Mouse (Mus musculus): ENCODE data around the gene Cfap100. TPM values are rescaled to one million over a fixed set of nuclear protein-coding genes. Genes with fewer than 3 reads are reported as not detected.

Gene Cfap100
- polyA plus RNA-seq, 1 experiment from 2014 or later = 0.76 TPM

DNA sequence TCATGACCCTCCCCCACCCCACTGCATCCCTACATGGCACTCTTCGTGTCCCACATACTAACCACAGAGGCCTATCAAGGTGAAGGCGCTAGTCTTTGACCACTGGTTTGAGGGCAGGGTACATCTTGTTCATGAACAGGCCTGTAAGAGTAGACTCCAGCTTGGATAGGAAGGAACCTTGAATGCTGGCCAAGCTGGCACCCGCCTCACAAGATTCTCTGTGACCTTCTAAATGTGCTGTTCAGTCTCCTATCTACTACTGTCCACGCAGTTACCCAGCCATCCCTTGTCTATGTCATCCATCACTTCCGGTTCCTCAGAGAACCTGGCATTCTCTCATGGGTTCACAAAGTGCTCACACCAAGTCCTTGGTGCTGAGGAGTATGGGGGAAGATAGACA lies 65.3 kb downstream of the Cfap100 start:
- no peak for DNase-seq (ENCODE audit: low spot score)
- Histone ChIP-seq H3K27ac (replicated peaks) (no peak overlapping the region), H3K36me3 (replicated peaks) (no peaks in the 10 kb centered on the region), H3K27me3 (replicated peaks; ENCODE audit: low read depth, poor library complexity, severe bottlenecking) (no peaks in the 10 kb centered on the region; the same call in 1 of the 2 replicates), H3K9me3 (no peaks in the 10 kb centered on the region), H3K4me1 (peaks cover 17% of the 10 kb centered on the region), H3K4me3 (no peak overlapping the region)
- WGBS = 82% methylated on average over 5 of the region's 5 CpGs

DNA sequence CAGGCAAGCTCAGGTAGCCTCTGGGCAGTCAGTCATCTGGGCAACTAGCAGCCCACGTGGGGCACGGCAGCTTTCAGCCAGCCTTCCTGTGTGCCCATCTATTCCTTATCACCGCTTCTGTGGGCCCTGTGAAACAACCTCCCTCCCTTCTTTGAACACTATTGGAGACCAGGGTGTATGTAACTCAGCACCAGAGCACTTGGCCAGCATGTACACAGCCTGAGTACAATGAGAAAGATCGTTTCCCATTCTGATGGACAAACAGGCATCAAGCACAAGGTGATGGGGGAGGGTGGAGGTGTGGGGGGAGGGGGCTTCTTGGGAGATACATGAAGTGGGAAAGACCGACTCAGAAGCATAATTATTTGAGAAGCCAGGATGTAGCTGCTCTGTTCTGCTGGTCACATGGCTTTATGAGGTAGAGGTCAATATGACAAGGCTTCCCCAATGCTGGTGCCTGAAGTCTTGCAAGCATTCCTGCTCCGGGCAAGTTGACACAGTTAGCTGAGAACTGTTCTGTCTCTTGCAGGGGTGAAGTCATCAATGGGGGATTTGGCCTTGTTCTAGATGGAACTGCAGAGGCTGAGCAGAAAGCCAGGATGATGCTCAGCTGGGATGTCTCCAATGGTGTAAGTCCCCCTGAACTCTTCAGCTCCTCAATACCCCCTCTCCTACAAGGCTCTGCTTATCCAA lies 67.5 kb downstream of the Cfap100 start:
- peak overlapping the region; percentile 20; the same call in 1 of the 2 replicates for H3K27ac ChIP-seq (replicated peaks)
- WGBS = 85% methylated on average over 6 of the region's 6 CpGs
- no peaks in the 10 kb centered on the region; the same call in 1 of the 2 replicates for H3K27me3 ChIP-seq (replicated peaks; ENCODE audit: low read depth, poor library complexity, severe bottlenecking)
- no peak overlapping the region for H3K4me3 ChIP-seq
- no peaks in the 10 kb centered on the region for H3K36me3 ChIP-seq (replicated peaks)
- H3K9me3 ChIP-seq = no peaks in the 10 kb centered on the region
- DNase-seq (ENCODE audit: low spot score) = no peak
- H3K4me1 ChIP-seq = peaks cover 17% of the 10 kb centered on the region

DNA sequence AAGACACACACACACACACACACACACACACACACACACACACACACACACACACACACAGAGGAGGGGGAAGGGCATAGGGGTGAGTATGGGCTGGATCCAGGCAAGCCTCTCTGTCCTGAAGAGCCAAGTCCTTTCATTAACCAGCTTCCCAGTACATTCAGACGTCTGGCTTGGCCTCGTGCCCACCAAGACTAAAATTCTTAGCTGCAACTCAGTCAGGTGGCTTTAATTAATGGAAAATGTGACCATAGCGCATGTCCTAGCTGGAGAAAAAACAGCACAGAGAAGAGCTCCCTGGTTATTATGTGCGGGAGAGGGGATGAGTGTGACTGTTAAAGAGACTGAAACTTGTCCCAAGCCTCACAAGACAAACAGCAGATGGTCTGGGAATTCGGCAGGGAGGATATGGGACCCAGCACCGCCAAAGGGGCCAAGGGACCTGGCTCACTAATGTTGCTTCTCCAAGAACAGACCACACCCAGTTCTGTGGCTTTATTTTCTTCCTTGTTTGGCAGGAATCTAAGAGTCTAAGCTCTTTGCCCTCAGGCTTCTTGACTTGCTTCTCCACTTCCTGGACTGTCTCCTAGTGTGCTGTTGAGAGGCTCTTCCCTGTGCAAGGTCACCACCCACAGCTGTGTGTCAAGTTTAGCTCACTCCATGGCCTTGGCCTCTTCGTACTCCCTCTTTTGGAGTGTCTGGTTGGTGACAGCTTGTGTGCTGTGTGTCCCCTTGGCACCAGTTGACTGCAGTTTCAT lies 68.4 kb downstream of the Cfap100 start:
- peak overlapping the region; percentile 20; the same call in 1 of the 2 replicates for H3K27ac ChIP-seq (replicated peaks)
- peak; percentile 57 for DNase-seq (ENCODE audit: low spot score)
- H3K9me3 ChIP-seq = no peaks in the 10 kb centered on the region
- no peaks in the 10 kb centered on the region for H3K36me3 ChIP-seq (replicated peaks)
- H3K27me3 ChIP-seq (replicated peaks; ENCODE audit: low read depth, poor library complexity, severe bottlenecking) = no peaks in the 10 kb centered on the region; the same call in 1 of the 2 replicates
- H3K4me1 ChIP-seq = peaks cover 17% of the 10 kb centered on the region
- WGBS = 40% methylated on average over 7 of the region's 7 CpGs
- no peak overlapping the region for H3K4me3 ChIP-seq

DNA sequence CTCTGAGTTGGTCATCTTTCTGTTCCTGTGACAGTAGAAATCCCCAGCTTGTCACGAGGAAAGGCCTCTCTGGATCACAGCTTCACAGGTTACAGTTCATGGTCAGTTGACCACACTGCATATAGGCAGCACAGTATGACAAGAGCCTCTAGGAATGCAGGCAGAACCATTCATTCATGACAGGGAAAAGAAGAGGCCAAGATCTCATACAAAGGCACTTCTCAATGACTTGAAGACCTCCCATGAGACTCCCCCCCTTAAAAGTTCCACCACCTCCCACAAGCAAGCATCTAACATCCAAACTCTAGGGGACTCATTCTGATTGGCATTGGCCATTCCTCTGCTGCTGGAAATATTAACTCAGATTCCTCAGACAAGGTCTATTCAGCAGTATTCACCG lies 69.2 kb downstream of the Cfap100 start:
- DNase-seq (ENCODE audit: low spot score) = no peak
- Histone ChIP-seq H3K36me3 (replicated peaks) (no peaks in the 10 kb centered on the region), H3K4me3 (no peak overlapping the region), H3K9me3 (no peaks in the 10 kb centered on the region), H3K27me3 (replicated peaks; ENCODE audit: low read depth, poor library complexity, severe bottlenecking) (no peaks in the 10 kb centered on the region; the same call in 1 of the 2 replicates), H3K4me1 (peaks cover 17% of the 10 kb centered on the region), H3K27ac (replicated peaks) (peak overlapping the region; percentile 20; the same call in 1 of the 2 replicates)
- 77% methylated on average over 2 of the region's 2 CpGs for WGBS

DNA sequence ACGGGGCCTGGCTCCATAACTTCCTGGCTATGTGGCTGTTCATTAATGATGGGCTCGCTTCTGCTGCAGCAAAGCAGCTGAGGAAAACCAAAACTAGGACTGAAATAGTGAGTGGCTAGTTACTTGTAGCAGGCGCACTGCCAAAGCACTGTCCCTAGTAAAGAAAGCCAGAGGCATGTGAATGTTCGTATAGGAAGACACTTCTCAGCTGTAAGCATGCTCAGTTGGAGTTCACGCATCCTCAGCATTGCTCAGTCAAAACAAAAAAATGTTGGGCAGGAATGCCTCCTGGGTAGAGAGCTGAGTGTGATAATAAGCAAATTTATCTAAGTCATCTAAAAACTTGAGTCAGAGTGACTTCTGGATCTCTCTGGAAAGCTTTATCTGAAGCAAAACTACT lies 70.5 kb downstream of the Cfap100 start:
- Histone ChIP-seq H3K27me3 (replicated peaks; ENCODE audit: low read depth, poor library complexity, severe bottlenecking) (no peaks in the 10 kb centered on the region; the same call in 1 of the 2 replicates), H3K27ac (replicated peaks) (no peak overlapping the region), H3K9me3 (no peaks in the 10 kb centered on the region), H3K4me3 (no peak overlapping the region), H3K4me1 (peaks cover 17% of the 10 kb centered on the region), H3K36me3 (replicated peaks) (no peaks in the 10 kb centered on the region)
- 75% methylated on average over 5 of the region's 5 CpGs for WGBS
- DNase-seq (ENCODE audit: low spot score) = no peak

Other genes starting within 250 kb of the Cfap100 start
- not detected in 2 replicates for gene V1ra8, start 226.0 kb downstream of the Cfap100 start, polyA plus RNA-seq (2016; fragmentation: Nextera tagmentation; extraction: Ambion mirVana)
- gene Vmn1r53, start 204.4 kb downstream of the Cfap100 start, polyA plus RNA-seq (2016; fragmentation: Nextera tagmentation; extraction: Ambion mirVana) = not detected in 2 replicates
- not detected in 2 replicates for gene Vmn1r54, start 182.5 kb downstream of the Cfap100 start, polyA plus RNA-seq (2016; fragmentation: Nextera tagmentation; extraction: Ambion mirVana)
- not detected in 2 replicates for gene BC048671, start 127.6 kb downstream of the Cfap100 start, polyA plus RNA-seq (2016; fragmentation: Nextera tagmentation; extraction: Ambion mirVana)
- gene Chst13, start 103.6 kb downstream of the Cfap100 start, polyA plus RNA-seq (2016; fragmentation: Nextera tagmentation; extraction: Ambion mirVana) = 0.09 and 0.11 TPM in 2 replicates
- 0.04 TPM in 1 of 2 replicates, not detected in the other for gene Uroc1, start 95.5 kb downstream of the Cfap100 start, polyA plus RNA-seq (2016; fragmentation: Nextera tagmentation; extraction: Ambion mirVana)
- gene Zxdc, start 59.3 kb downstream of the Cfap100 start, polyA plus RNA-seq (2016; fragmentation: Nextera tagmentation; extraction: Ambion mirVana) = 6.0 and 7.2 TPM in 2 replicates
- 6.4 and 7.5 TPM in 2 replicates for gene Klf15, start 33.8 kb upstream of the Cfap100 start, polyA plus RNA-seq (2016; fragmentation: Nextera tagmentation; extraction: Ambion mirVana)
- gene Aldh1l1, start 57.6 kb upstream of the Cfap100 start, polyA plus RNA-seq (2016; fragmentation: Nextera tagmentation; extraction: Ambion mirVana) = 1.5 and 2.1 TPM in 2 replicates
- 1.7 and 2.2 TPM in 2 replicates for gene Slc41a3, start 175.9 kb upstream of the Cfap100 start, polyA plus RNA-seq (2016; fragmentation: Nextera tagmentation; extraction: Ambion mirVana)